Mouse (Mus musculus): ENCODE measurements around the gene Cpt1c. TPM values are rescaled to one million over a fixed set of nuclear protein-coding genes. Genes with fewer than 3 reads are reported as not detected.
A peak's percentile ranks its signal among the peaks of the same experiment; 100 is the strongest.
"Not testable (repeated sequence)": the region's sequence is repeated elsewhere in the genome, so short reads cannot be mapped to it uniquely, and the experiment has no call there.

Cpt1c gene
- total RNA-seq (2021): 1 to 10 TPM; 1.2 to 1.8 TPM
- long read RNA-seq, experiment 1, partial matches to known transcripts: 6 of 6 reads
- long read RNA-seq, experiment 1, other reads (novel, unspliced or antisense): 0 of 6 reads
- long read RNA-seq, experiment 2, partial matches to known transcripts: 1 of 2 reads
- long read RNA-seq, experiment 2, other reads (novel, unspliced or antisense): 1 of 2 reads

GRCm38 (mm10) chr7:44974383-44975116 is at the start of gene Cpt1c:
Gene Cpt1c, minus strand, starts transcription at chr7:44974851.
- intact Hi-C loops (cut with DNase I): no loop called here
- DNase-seq: peak; percentile 68 to 75

GRCm38 (mm10) chr7:45023711-45024110 is 49.1 kb upstream of the Cpt1c start:
- intact Hi-C loops (cut with DNase I); DNase-seq: not testable (repeated sequence)

- intact Hi-C loops (cut with DNase I): no loop called here
- DNase-seq: no peak
Measured at GRCm38 (mm10) chr7:45020225-45020624, 45.6 kb upstream of the Cpt1c start.

GRCm38 (mm10) chr7:45019031-45019571 is 44.5 kb upstream of the Cpt1c start:
- DNase-seq: peak; percentile 72 to 74
- intact Hi-C loops (cut with DNase I): loop anchor here (2.0 kb wide), 1 partner anchor 34 kb away; the partner anchor contains the start of gene Prr12

- DNase-seq: peak; percentile 82 to 91
- intact Hi-C loops (cut with DNase I): loop anchor here (2.0 kb wide), 1 partner anchor 35 kb away; the partner anchor contains the start of gene Prr12
Measured at GRCm38 (mm10) chr7:45017242-45018061, 42.8 kb upstream of the Cpt1c start, which contains the start of gene Rras. Gene Rras, plus strand, starts transcription at chr7:45017961.

GRCm38 (mm10) chr7:45016761-45017160 is 42.1 kb upstream of the Cpt1c start:
- no peak for DNase-seq
- intact Hi-C loops (cut with DNase I): no loop called here

- DNase-seq: peak; percentile 98 to 99
- intact Hi-C loops (cut with DNase I): no loop called here
Measured at GRCm38 (mm10) chr7:45015957-45016612, 41.4 kb upstream of the Cpt1c start, which contains the start of gene Scaf1. Gene Scaf1, minus strand, starts transcription at chr7:45016363.

GRCm38 (mm10) chr7:45015344-45015956 is 40.8 kb upstream of the Cpt1c start:
- DNase-seq: no peak
- intact Hi-C loops (cut with DNase I): no loop called here

- DNase-seq: no peak
- intact Hi-C loops (cut with DNase I): loop anchor here (1.0 kb wide), 1 partner anchor 14 kb away; no protein-coding TSS in a partner anchor
Measured at GRCm38 (mm10) chr7:45014096-45014451, 39.4 kb upstream of the Cpt1c start.

GRCm38 (mm10) chr7:45013366-45014095 is 38.9 kb upstream of the Cpt1c start:
- intact Hi-C loops (cut with DNase I): loop anchor here (1.0 kb wide), 1 partner anchor 13 kb away; no protein-coding TSS in a partner anchor
- no peak for DNase-seq

- DNase-seq: no peak
- intact Hi-C loops (cut with DNase I): no loop called here
Measured at GRCm38 (mm10) chr7:45012824-45013223, 38.2 kb upstream of the Cpt1c start.

GRCm38 (mm10) chr7:45012011-45012410 is 37.4 kb upstream of the Cpt1c start:
- intact Hi-C loops (cut with DNase I): no loop called here
- no peak for DNase-seq

GRCm38 (mm10) chr7:45008411-45008810 is 33.8 kb upstream of the Cpt1c start:
- no peak for DNase-seq
- intact Hi-C loops (cut with DNase I): no loop called here

- intact Hi-C loops (cut with DNase I): no loop called here
- DNase-seq: no peak
Measured at GRCm38 (mm10) chr7:45007846-45008245, 33.2 kb upstream of the Cpt1c start.

GRCm38 (mm10) chr7:45007141-45007540 is 32.5 kb upstream of the Cpt1c start:
- intact Hi-C loops (cut with DNase I): no loop called here
- no peak for DNase-seq

- no peak for DNase-seq
- intact Hi-C loops (cut with DNase I): no loop called here
Measured at GRCm38 (mm10) chr7:45006503-45006902, 31.9 kb upstream of the Cpt1c start.

- intact Hi-C loops (cut with DNase I): no loop called here
- no peak for DNase-seq
Measured at GRCm38 (mm10) chr7:45005321-45005992, 30.8 kb upstream of the Cpt1c start.

GRCm38 (mm10) chr7:45004546-45004945 is 29.9 kb upstream of the Cpt1c start:
- DNase-seq: no peak
- intact Hi-C loops (cut with DNase I): no loop called here
